Mouse (Mus musculus): ENCODE measurements around the gene Fam49a. TPM values are rescaled to one million over a fixed set of nuclear protein-coding genes. Genes with fewer than 3 reads are reported as not detected.

Fam49a gene
- polyA plus RNA-seq, 1 experiment from 2014 or later, result 4.8 TPM

DNA sequence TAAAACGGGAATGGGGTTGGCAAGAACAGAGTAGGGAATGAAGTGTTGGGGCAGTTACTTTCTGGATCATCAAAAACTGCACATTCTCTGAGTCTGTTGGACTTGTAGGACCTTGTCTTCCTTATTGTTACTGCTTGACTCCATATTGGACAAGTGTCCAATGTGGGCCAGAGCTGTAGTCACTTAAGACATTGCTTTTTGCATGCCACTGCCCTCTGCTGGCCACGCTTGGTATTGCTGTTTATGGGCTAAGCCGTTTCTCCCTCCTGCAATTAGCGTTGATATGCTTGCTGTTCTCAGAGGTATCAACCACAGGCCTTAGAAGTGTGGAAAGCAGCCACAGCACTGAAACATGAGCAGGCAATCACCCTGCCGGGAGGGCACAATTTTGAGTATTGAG, 150.7 kb downstream of the Fam49a start:
- no peak overlapping the region for H3K27ac ChIP-seq (ENCODE audit: low read depth, low read length)
- DNase-seq (ENCODE audit: low spot score) (peak; percentile 70), ATAC-seq (replicated peaks; ENCODE audit: low FRiP score) (peak; percentile 41; the same call in 1 of the 2 replicates)
- H3K9ac ChIP-seq (ENCODE audit: low read depth, low read length), result no peak overlapping the region
- WGBS, result 36% methylated on average over 5 of the region's 5 CpGs
- no peaks in the 10 kb centered on the region for H3K4me1 ChIP-seq (replicated peaks; ENCODE audit: control insufficient read depth, insufficient read depth, low read length)
- H3K4me3 ChIP-seq (ENCODE audit: low read depth, low read length), result no peak overlapping the region
- no peak overlapping the region for H3K4me2 ChIP-seq
- no peaks in the 10 kb centered on the region for H3K27me3 ChIP-seq (replicated peaks; ENCODE audit: control insufficient read depth, insufficient read depth, low read length)
- no peaks in the 10 kb centered on the region for H3K36me3 ChIP-seq (ENCODE audit: control insufficient read depth, insufficient read depth, low read length)
- H3K9me3 ChIP-seq (ENCODE audit: control insufficient read depth, low read length), result no peaks in the 10 kb centered on the region

DNA sequence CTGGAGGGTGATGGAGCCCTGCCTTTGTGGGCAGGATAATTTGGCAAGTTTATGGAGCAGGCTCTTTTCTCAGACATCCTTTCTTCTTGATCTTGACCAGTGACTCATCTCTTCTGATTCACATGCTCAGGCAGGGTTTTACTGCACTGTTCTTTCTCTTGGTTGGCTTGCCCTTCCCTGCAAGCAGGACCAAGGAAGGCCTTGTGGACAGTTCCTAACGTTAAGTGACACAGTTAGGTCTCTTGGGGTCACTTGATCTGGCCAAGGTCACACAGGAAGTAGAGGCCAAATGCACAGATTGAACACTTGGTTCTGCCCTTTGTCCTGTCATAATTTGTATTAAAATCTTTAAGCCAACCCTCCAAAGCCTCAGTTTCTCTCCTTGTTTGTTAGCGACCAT, 158.5 kb downstream of the Fam49a start:
- no peak overlapping the region for H3K4me2 ChIP-seq
- no peaks in the 10 kb centered on the region for H3K27me3 ChIP-seq (replicated peaks; ENCODE audit: control insufficient read depth, insufficient read depth, low read length)
- H3K9me3 ChIP-seq (ENCODE audit: control insufficient read depth, low read length), result no peaks in the 10 kb centered on the region
- H3K27ac ChIP-seq (ENCODE audit: low read depth, low read length), result no peak overlapping the region
- ATAC-seq (replicated peaks; ENCODE audit: low FRiP score) (no peak), DNase-seq (ENCODE audit: low spot score) (no peak)
- 0 out of 2 replicates have a peak, but pooled peaks cover 2% of the 10 kb centered on the region for H3K4me1 ChIP-seq (replicated peaks; ENCODE audit: control insufficient read depth, insufficient read depth, low read length)
- WGBS, result 2% methylated on average over 2 of the region's 2 CpGs
- H3K4me3 ChIP-seq (ENCODE audit: low read depth, low read length), result no peak overlapping the region
- H3K9ac ChIP-seq (ENCODE audit: low read depth, low read length), result no peak overlapping the region
- H3K36me3 ChIP-seq (ENCODE audit: control insufficient read depth, insufficient read depth, low read length), result no peaks in the 10 kb centered on the region

DNA sequence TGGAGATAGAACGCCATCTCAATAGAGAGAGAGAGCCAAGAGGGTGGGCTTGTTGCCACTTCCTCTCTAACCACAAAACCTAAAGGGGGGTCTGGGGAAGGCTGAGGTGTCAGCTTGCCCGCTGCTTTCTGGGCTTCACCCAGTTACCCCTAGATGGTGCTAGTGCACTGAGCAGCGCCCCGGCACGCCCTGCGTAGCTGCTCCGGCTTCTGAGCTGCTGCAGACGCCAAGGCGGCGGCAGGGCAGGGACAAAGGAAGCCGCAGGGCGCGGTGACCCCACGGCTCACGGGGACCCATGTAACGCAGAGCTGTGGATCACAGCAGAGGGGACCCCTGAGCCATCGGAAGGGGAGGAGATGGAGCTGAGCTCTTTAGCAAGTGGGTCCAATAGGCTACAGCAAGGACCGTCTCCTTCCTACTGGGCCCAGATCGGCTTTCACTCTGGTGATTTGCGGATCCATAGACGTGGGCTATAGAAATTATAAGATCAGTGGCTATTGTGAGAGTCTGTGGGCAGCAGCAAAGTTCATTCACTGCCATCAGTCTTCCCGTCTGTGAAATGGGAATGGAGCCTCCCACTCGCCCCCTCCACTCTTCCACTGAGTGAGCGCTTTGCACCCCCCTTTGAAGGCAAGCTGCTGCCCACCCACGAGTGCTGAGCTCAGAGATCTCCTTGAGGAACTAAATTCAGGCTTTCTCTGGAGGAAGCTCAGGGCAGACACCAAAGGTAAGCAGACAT, 159.1 kb downstream of the Fam49a start:
- DNase-seq (ENCODE audit: low spot score), result peak; percentile 84
- Histone ChIP-seq H3K4me3 (ENCODE audit: low read depth, low read length) (peak overlapping the region; percentile 49), H3K9ac (ENCODE audit: low read depth, low read length) (peak overlapping the region; percentile 77), H3K4me2 (peak overlapping the region; percentile 82), H3K27ac (ENCODE audit: low read depth, low read length) (no peak overlapping the region; the same call in 1 of the 2 replicates), H3K27me3 (replicated peaks; ENCODE audit: control insufficient read depth, insufficient read depth, low read length) (no peaks in the 10 kb centered on the region), H3K9me3 (ENCODE audit: control insufficient read depth, low read length) (no peaks in the 10 kb centered on the region), H3K4me1 (replicated peaks; ENCODE audit: control insufficient read depth, insufficient read depth, low read length) (0 out of 2 replicates have a peak, but pooled peaks cover 2% of the 10 kb centered on the region), H3K36me3 (ENCODE audit: control insufficient read depth, insufficient read depth, low read length) (no peaks in the 10 kb centered on the region)
- 13% methylated on average over 25 of the region's 25 CpGs for WGBS
- peak; percentile 94 for ATAC-seq (replicated peaks; ENCODE audit: low FRiP score)

DNA sequence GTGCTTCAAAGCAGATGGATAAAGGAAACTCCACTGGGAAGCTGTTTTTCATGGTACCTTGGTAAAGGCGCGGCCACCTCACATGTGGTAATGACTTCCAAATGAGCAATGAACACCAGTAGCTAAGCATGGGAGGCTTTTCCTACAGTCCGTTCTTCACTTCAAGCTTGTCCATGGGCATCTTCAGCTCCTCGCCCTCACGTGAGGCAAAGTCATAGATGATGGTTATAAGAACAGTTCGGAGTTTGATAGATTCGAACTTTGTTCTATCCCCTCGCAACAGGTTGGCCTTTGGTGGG, 159.6 kb downstream of the Fam49a start:
- no peaks in the 10 kb centered on the region for H3K27me3 ChIP-seq (replicated peaks; ENCODE audit: control insufficient read depth, insufficient read depth, low read length)
- no peak for DNase-seq (ENCODE audit: low spot score)
- ATAC-seq (replicated peaks; ENCODE audit: low FRiP score), result no peak

DNA sequence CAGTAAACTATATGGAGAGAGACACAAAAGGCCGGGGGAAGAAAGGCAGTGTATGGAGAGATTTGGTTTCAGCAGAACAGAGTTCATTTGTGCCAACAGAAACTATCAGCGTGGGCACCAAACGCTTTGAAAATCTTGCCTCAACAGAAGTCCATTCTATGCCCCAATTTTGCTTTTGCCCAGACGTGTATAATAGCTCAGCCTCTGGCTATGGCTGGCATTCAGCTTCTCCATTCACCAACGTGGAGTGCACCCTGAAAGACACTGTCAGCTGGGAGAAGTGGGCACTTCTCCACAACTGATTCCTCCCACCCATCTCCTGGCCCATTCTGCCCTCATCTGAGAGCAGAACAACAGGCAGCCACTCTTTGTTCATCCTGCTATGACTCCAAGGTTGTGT, 163.2 kb downstream of the Fam49a start:
- no peak overlapping the region for H3K9ac ChIP-seq (ENCODE audit: low read depth, low read length)
- no peaks in the 10 kb centered on the region for H3K27me3 ChIP-seq (replicated peaks; ENCODE audit: control insufficient read depth, insufficient read depth, low read length)
- H3K27ac ChIP-seq (ENCODE audit: low read depth, low read length), result no peak overlapping the region
- no peak overlapping the region for H3K4me2 ChIP-seq
- ATAC-seq (replicated peaks; ENCODE audit: low FRiP score) (no peak), DNase-seq (ENCODE audit: low spot score) (no peak)
- WGBS, result 77% methylated on average over 5 of the region's 5 CpGs
- H3K4me3 ChIP-seq (ENCODE audit: low read depth, low read length), result no peak overlapping the region
- peaks cover 15% of the 10 kb centered on the region for H3K4me1 ChIP-seq (replicated peaks; ENCODE audit: control insufficient read depth, insufficient read depth, low read length)
- H3K9me3 ChIP-seq (ENCODE audit: control insufficient read depth, low read length), result no peaks in the 10 kb centered on the region
- no peaks in the 10 kb centered on the region for H3K36me3 ChIP-seq (ENCODE audit: control insufficient read depth, insufficient read depth, low read length)

More for the DNA sequence above, 159.6 kb downstream of the Fam49a start:
- Histone ChIP-seq H3K36me3 (ENCODE audit: control insufficient read depth, insufficient read depth, low read length) (no peaks in the 10 kb centered on the region), H3K9me3 (ENCODE audit: control insufficient read depth, low read length) (no peaks in the 10 kb centered on the region), H3K27ac (ENCODE audit: low read depth, low read length) (no peak overlapping the region; the same call in 1 of the 2 replicates), H3K9ac (ENCODE audit: low read depth, low read length) (no peak overlapping the region; the same call in 1 of the 2 replicates), H3K4me3 (ENCODE audit: low read depth, low read length) (no peak overlapping the region), H3K4me2 (peak overlapping the region; percentile 82; the same call in 1 of the 2 replicates), H3K4me1 (replicated peaks; ENCODE audit: control insufficient read depth, insufficient read depth, low read length) (0 out of 2 replicates have a peak, but pooled peaks cover 2% of the 10 kb centered on the region)
- WGBS, result 87% methylated on average over 8 of the region's 8 CpGs

DNA sequence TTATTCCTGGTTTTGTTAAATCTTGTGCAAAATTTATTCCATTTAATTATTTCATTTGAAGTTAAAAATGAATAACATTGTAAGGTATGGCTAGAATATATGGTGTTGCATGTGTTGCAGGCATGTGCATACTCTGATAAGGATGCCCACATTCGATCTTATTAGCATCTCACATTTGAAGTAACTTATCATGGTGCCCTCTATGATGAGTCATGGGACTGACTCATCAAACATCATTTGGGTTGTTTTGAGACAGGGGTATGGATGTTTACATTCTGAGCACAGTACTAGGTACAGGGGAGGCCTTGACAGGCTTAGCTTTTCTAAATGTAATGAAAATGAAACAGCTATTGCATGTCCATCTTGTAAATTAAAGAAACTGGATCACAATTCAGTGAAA, 165.3 kb downstream of the Fam49a start:
- 64% methylated on average over 1 of the region's 1 CpGs for WGBS
- H3K4me1 ChIP-seq (replicated peaks; ENCODE audit: control insufficient read depth, insufficient read depth, low read length), result peaks cover 13% of the 10 kb centered on the region
- no peak overlapping the region for H3K9ac ChIP-seq (ENCODE audit: low read depth, low read length)
- ATAC-seq (replicated peaks; ENCODE audit: low FRiP score) (peak; percentile 44), DNase-seq (ENCODE audit: low spot score) (no peak)
- H3K27me3 ChIP-seq (replicated peaks; ENCODE audit: control insufficient read depth, insufficient read depth, low read length), result no peaks in the 10 kb centered on the region
- no peak overlapping the region for H3K4me2 ChIP-seq
- no peaks in the 10 kb centered on the region for H3K36me3 ChIP-seq (ENCODE audit: control insufficient read depth, insufficient read depth, low read length)
- H3K27ac ChIP-seq (ENCODE audit: low read depth, low read length), result no peak overlapping the region
- no peaks in the 10 kb centered on the region for H3K9me3 ChIP-seq (ENCODE audit: control insufficient read depth, low read length)
- no peak overlapping the region for H3K4me3 ChIP-seq (ENCODE audit: low read depth, low read length)

DNA sequence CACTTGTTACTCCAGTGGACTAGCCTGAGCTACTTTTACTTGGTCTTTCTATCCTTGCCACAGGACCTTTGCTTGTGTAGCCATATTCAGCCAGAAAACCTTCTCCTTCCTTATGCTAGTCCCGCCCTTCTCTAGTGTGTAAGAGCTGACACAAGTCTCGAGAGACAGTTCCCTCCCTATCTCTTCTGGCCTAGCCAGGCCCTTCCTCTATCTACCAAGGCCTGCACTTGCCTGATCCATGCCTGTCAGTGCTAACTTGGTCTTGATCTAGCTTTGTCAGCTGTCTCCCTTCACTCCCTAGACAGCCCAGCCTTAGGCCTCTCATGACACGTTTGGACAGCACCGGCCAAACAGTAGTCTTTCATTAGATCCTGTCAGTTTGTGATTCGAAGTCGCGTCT, 166.9 kb downstream of the Fam49a start:
- Histone ChIP-seq H3K27me3 (replicated peaks; ENCODE audit: control insufficient read depth, insufficient read depth, low read length) (no peaks in the 10 kb centered on the region), H3K4me1 (replicated peaks; ENCODE audit: control insufficient read depth, insufficient read depth, low read length) (peaks cover 13% of the 10 kb centered on the region), H3K27ac (ENCODE audit: low read depth, low read length) (peak overlapping the region; percentile 64), H3K9ac (ENCODE audit: low read depth, low read length) (no peak overlapping the region), H3K36me3 (ENCODE audit: control insufficient read depth, insufficient read depth, low read length) (no peaks in the 10 kb centered on the region), H3K4me3 (ENCODE audit: low read depth, low read length) (no peak overlapping the region), H3K4me2 (no peak overlapping the region), H3K9me3 (ENCODE audit: control insufficient read depth, low read length) (no peaks in the 10 kb centered on the region)
- ATAC-seq (replicated peaks; ENCODE audit: low FRiP score) (peak; percentile 99), DNase-seq (ENCODE audit: low spot score) (no peak)
- WGBS, result 38% methylated on average over 7 of the region's 7 CpGs
